Mouse (Mus musculus): ENCODE measurements at regions not wholly inside any gene's neighbourhood (a gene's known extent, or its start where the extent isn't known, plus 50 kb on each side); places are given as distances from the start of the nearest gene placed in this dataset.

GRCm38 (mm10) chr12:51024057-51024743, 323.7 kb upstream of the G2e3 start:
- DNase-seq (ENCODE audit: low spot score): no peak

- DNase-seq (ENCODE audit: low spot score): no peak
Observed at GRCm38 (mm10) chr12:51018185-51018584, 329.7 kb upstream of the G2e3 start.

GRCm38 (mm10) chr12:51016081-51016480, 331.8 kb upstream of the G2e3 start:
- no peak for DNase-seq (ENCODE audit: low spot score)

GRCm38 (mm10) chr12:51009644-51010043, 338.2 kb upstream of the G2e3 start:
- DNase-seq (ENCODE audit: low spot score): no peak

- no peak for DNase-seq (ENCODE audit: low spot score)
Observed at GRCm38 (mm10) chr12:51001722-51002592, 345.9 kb upstream of the G2e3 start.

GRCm38 (mm10) chr12:51001096-51001495, 346.8 kb upstream of the G2e3 start:
- DNase-seq (ENCODE audit: low spot score): no peak

GRCm38 (mm10) chr12:51000281-51001075, 347.4 kb upstream of the G2e3 start:
- no peak for DNase-seq (ENCODE audit: low spot score)

GRCm38 (mm10) chr12:50999295-51000237, 348.3 kb upstream of the G2e3 start:
- DNase-seq (ENCODE audit: low spot score): no peak

GRCm38 (mm10) chr12:50995664-50996063, 346.8 kb upstream of the Prkd1 start:
- no peak for DNase-seq (ENCODE audit: low spot score)

- no peak for DNase-seq (ENCODE audit: low spot score)
Observed at GRCm38 (mm10) chr12:50989561-50990325, 340.8 kb upstream of the Prkd1 start.

- no peak for DNase-seq (ENCODE audit: low spot score)
Observed at GRCm38 (mm10) chr12:50981318-50981717, 332.4 kb upstream of the Prkd1 start.

- no peak for DNase-seq (ENCODE audit: low spot score)
Observed at GRCm38 (mm10) chr12:50980800-50981199, 331.9 kb upstream of the Prkd1 start.

- DNase-seq (ENCODE audit: low spot score): no peak
Observed at GRCm38 (mm10) chr12:50970759-50971122, 321.8 kb upstream of the Prkd1 start.

- no peak for DNase-seq (ENCODE audit: low spot score)
Observed at GRCm38 (mm10) chr12:50969887-50970758, 321.2 kb upstream of the Prkd1 start.

- DNase-seq (ENCODE audit: low spot score): no peak
Observed at GRCm38 (mm10) chr12:50969402-50969801, 320.5 kb upstream of the Prkd1 start.

GRCm38 (mm10) chr12:50967168-50967810, 318.4 kb upstream of the Prkd1 start:
- DNase-seq (ENCODE audit: low spot score): no peak

- no peak for DNase-seq (ENCODE audit: low spot score)
Observed at GRCm38 (mm10) chr12:50953971-50954370, 305.1 kb upstream of the Prkd1 start.

GRCm38 (mm10) chr12:50947035-50947434, 298.1 kb upstream of the Prkd1 start:
- DNase-seq (ENCODE audit: low spot score): no peak

All from heart, adult 8-10 months (tissue).